Mouse (Mus musculus) small intestine, adult 2 months (tissue): ENCODE results near the gene Tfap2a. TPM values are rescaled to one million over a fixed set of nuclear protein-coding genes. Genes with fewer than 3 reads are reported as not detected.

Experiments
- H3K27ac ChIP-seq: fragments of 200-500 bp; 2 replicates; pipeline ENCODE4 v1.5.1; 2012; ENCODE audit warnings: low read depth, low read length, control low read depth, inconsistent platforms; ENCODE audit not compliant: insufficient read depth
- H3K27me3 ChIP-seq: fragments of 200-500 bp; 2 replicates; pipeline ENCODE4 v1.6.1; 2012; ENCODE audit warnings: mild to moderate bottlenecking, moderate library complexity, low read length, inconsistent platforms; ENCODE audit not compliant: control insufficient read depth, insufficient read depth
- H3K36me3 ChIP-seq: fragments of 200-500 bp; 2 replicates; pipeline ENCODE4 v1.6.1; 2012; ENCODE audit warnings: mild to moderate bottlenecking, low read length, control low read depth, inconsistent platforms; ENCODE audit not compliant: control insufficient read depth, insufficient read depth
- H3K4me1 ChIP-seq: fragments of 200-500 bp; 2 replicates; pipeline ENCODE4 v1.6.1; 2012; ENCODE audit warnings: low read length, inconsistent platforms, mixed read lengths; ENCODE audit not compliant: control insufficient read depth, insufficient read depth, insufficient read length
- H3K4me3 ChIP-seq: fragments of 200-500 bp; 2 replicates; pipeline ENCODE4 v1.5.1; 2012; ENCODE audit warnings: low read depth, mild to moderate bottlenecking, control low read depth, inconsistent platforms, low read length, moderate library complexity
- CTCF ChIP-seq: fragments of 200-500 bp; IDR thresholded peaks from 2 replicates; pipeline ENCODE4 v1.5.1; 2012; ENCODE audit warnings: low read depth, mild to moderate bottlenecking, control low read depth, inconsistent platforms, low read length, moderate library complexity, mixed read lengths; ENCODE audit not compliant: insufficient replicate concordance, insufficient read length; ENCODE audit errors: extremely low read depth
- POLR2A ChIP-seq: fragments of 200-500 bp; IDR thresholded peaks from 2 replicates; pipeline ENCODE4 v1.6.1; 2012; ENCODE audit warnings: low read depth, mild to moderate bottlenecking, control low read depth, inconsistent platforms, low read length, moderate library complexity
- WGBS: fragments of 180-500 bp; shearing (Covaris S2); methylation state at CpG from one replicate; pipeline ENCODE4 v1.1.7; 2018; 5-methylcytosine and 5-hydroxymethylcytosine counted together
- polyA plus RNA-seq: library from polyadenylated mRNA; depleted of rRNA; stranded (reverse); fragments of >200 nt; gene quantifications from 2 replicates; pipeline ENCODE4 v1.2.3, GENCODE M21; 2012

Tfap2a gene
- polyA plus RNA-seq, 1 experiment = 0.04 TPM

DNA sequence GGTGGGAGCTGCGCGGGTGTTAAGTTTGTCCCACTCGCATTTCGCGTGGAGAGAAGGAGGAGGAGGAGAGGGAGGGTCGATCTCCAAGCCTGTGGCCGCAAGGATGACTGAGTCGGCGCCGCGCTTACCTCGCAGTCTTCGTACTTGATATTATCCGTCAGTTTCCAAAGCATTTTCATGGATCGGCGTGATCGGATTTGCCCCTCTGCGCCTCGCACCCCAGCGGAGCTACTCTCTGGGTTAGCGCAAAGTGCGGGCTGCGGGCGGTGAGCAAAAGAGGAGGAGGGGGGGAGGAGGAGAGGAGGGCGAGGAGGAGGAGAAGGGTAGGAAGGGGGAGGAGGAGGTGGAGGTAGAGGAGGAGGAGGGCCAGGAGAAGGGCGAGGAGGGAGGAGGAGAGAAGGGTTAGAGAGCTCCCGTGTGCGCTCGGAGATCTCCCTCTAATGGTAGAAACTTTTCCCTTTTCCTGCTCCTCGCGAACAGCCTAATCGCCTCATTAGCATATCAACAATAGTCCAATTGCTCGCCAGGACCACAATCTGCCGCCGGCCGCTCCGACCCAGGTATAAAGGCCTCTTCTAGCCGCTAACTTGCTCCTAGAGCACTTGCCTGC lies 4.5 kb downstream of the Tfap2a start:
- Histone ChIP-seq H3K27me3 (peaks cover 95% of the 10 kb centered on the region), H3K4me1 (peaks cover 22% of the 10 kb centered on the region), H3K27ac (no peak overlapping the region), H3K36me3 (no peaks in the 10 kb centered on the region), H3K4me3 (peak overlapping the region; percentile 28)
- under 1% methylated on average over 37 of the region's 38 CpGs for WGBS
- 0 out of 2 replicates have a peak, but pooled peaks have one; percentile 15 for TF ChIP-seq CTCF
- TF ChIP-seq POLR2A = no peak

DNA sequence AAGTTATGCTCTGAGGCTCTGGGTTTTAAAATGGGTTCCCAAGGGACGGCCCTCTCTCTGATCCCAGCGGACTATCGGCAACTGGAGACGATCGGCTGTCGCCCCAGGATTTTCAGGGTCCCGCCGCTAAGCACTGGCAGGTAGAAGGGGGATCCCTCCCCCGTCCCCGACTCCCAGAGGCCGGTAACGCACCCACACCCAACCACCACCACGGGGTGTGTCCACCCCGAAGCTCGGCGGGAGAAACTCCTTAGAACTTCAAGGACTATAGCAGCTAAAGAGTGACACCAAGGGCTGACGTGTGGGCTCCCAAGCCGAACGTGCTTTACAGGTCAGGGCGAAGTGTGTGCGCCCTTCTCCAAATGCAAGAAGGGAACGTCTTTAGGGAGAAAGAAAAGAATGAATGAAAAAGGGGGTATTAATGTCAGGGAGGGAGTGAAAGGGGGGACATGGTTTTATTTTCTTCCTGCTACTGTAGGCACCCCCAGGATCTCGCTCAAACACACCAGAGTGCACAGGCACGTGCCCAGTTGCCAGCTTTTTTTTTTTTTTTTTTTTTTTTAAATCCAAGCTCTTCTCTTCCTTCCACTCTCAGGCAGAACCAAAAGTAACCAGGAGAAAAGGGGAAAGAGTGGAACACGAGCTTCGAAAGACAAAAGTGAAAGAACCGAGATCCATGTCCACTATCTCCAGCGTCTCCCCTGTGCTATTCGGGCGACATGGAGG lies 5.2 kb downstream of the Tfap2a start:
- Histone ChIP-seq H3K27ac (no peak overlapping the region), H3K27me3 (peaks cover 95% of the 10 kb centered on the region)
- WGBS = 2% methylated on average over 30 of the region's 30 CpGs

DNA sequence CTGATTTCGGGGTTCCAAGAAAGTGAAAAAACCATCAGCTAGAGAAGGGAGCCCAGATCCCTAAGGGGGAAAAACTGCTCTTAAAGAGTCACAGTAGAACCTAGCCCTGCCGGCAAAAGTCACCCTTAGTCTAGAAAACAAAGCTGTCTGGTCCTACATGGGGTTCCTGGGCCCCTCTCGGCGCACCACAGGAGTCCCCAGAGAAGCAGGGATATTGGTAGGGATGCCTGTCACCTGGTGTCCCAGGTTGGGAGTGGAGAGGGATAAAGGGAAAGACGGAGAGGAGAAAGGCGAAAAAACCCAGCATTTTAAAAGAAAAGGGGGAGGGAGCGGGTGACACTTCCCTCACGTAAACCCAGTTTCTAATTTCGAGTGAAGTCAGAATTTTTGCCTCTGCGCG lies 6.1 kb downstream of the Tfap2a start:
- Histone ChIP-seq H3K4me3 (no peak overlapping the region), H3K4me1 (peaks cover 22% of the 10 kb centered on the region), H3K36me3 (no peaks in the 10 kb centered on the region), H3K27ac (no peak overlapping the region), H3K27me3 (peaks cover 91% of the 10 kb centered on the region)
- 6% methylated on average over 11 of the region's 11 CpGs for WGBS
- TF ChIP-seq CTCF (no peak), POLR2A (no peak)

More for the DNA sequence above, 5.2 kb downstream of the Tfap2a start:
- Histone ChIP-seq H3K4me3 (peak overlapping the region; percentile 28), H3K4me1 (peaks cover 22% of the 10 kb centered on the region), H3K36me3 (no peaks in the 10 kb centered on the region)
- TF ChIP-seq CTCF (no peak), POLR2A (no peak)

DNA sequence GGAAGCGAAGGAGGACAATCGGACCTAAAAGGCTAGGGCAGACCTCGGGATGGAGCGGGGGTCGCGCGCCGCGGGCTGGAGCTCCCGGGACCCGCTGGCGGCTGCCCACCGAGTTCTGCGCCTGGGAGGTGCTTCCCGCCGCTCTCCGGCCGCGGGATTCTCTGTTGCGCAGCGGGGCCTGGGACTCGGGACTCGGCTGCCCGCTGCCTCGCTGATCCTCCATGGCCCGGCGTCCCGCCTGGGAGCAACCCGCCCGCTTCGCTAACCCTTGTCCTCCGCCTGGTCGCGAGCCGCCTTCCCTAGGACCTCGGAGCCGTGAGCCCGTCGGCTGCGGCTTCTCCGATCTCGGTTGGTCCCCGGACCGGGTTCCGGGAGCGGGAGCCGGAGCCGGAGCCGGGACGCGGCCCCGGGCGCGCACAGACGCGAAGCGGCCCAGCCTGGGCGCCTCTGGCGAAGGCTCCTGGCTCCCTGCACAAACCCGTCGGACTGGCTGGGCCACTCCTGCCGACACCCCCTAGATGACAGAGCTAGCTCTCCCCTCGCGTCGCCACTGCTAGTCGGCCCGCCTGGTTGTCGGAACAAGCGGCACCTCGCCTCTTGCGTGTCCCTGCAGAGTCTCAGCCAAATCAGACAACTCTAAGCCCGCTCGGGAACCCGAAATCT lies 6.9 kb downstream of the Tfap2a start:
- Histone ChIP-seq H3K4me3 (peak overlapping the region; percentile 73), H3K27me3 (peaks cover 92% of the 10 kb centered on the region), H3K27ac (no peak overlapping the region), H3K36me3 (no peaks in the 10 kb centered on the region), H3K4me1 (peaks cover 22% of the 10 kb centered on the region)
- no peak for TF ChIP-seq CTCF
- no peak for TF ChIP-seq POLR2A
- WGBS = 1% methylated on average over 73 of the region's 74 CpGs

DNA sequence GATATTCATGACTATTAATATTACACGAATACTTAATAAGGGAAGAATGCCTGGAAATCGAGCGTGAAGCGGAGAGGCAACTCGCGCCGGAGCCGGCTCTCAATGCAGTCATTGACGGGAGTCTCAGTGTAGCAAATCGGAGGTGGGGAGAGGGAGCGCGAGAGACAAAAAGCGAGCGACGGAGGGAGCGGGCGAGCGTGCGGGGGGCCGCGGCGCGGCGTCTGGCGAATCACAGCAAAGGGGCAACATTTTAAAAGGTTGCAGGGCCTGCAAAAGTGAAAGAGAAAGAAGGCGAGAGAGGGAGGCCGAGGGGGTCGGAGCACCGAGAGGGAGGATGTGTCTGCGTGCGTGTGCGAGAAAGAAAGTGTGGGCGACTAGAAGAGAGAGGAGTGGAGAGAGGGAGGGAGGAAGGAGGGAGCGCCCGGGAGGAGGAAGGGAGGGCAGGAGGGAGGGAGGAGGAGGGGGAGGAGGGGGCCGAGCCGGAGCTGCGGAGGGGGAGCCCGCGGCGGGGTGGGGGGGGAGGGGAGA lies 7.5 kb downstream of the Tfap2a start:
- TF ChIP-seq POLR2A (no peak), CTCF (no peak)
- under 1% methylated on average over 36 of the region's 41 CpGs for WGBS
- Histone ChIP-seq H3K27ac (no peak overlapping the region), H3K36me3 (no peaks in the 10 kb centered on the region), H3K27me3 (peaks cover 90% of the 10 kb centered on the region), H3K4me1 (peaks cover 22% of the 10 kb centered on the region), H3K4me3 (peak overlapping the region; percentile 73)

DNA sequence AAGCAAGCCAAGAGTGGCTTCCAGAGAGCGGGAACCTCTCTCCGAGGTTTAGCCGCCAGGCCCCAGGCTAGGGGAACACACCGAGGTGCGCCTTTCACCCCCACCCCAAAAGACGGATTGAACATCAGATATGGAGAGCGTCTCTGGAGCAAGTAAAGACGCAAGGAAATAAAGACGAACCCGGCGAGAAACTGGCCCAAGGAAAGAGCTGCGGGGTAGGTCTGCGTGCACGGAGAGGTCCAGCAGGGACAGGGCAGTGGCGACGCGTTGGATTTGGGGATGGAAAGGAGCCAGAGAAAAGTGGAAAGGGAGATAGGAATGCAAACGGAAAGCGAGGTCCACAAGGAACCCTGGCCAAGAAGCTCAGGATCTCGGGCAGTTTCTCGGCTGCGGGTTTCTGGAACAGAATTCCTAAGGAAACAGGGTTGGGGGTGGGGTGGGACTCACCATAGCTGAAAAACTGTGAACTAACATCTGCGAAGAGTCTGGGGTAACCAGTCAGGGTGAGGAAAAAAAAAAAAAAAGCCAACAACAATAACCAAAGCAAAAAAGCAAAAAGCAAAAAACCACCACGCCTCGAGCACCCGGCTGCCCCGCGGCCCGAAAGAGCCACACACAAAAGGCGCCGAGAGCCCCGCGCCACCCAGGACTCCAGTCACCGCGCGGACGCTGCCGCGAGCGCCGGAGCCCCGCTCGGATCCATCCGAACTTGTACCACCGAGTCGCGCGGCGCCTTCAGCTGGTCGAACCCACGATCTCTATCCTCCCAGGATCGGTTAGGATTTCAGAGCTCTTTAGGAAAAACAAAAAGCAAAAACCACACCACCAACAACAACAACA lies 8.4 kb downstream of the Tfap2a start:
- H3K36me3 ChIP-seq = no peaks in the 10 kb centered on the region
- H3K4me1 ChIP-seq = peaks cover 22% of the 10 kb centered on the region
- H3K27ac ChIP-seq = no peak overlapping the region
- 4% methylated on average over 52 of the region's 52 CpGs for WGBS
- H3K4me3 ChIP-seq = peak overlapping the region; percentile 35
- TF ChIP-seq POLR2A = no peak
- TF ChIP-seq CTCF = no peak
- peaks cover 88% of the 10 kb centered on the region for H3K27me3 ChIP-seq
